Mouse (Mus musculus): ENCODE data around the gene Flnb. TPM values are rescaled to one million over a fixed set of nuclear protein-coding genes. Genes with fewer than 3 reads are reported as not detected.

Flnb gene
- polyA plus RNA-seq, 1 experiment from 2014 or later: 7.0 TPM

DNA sequence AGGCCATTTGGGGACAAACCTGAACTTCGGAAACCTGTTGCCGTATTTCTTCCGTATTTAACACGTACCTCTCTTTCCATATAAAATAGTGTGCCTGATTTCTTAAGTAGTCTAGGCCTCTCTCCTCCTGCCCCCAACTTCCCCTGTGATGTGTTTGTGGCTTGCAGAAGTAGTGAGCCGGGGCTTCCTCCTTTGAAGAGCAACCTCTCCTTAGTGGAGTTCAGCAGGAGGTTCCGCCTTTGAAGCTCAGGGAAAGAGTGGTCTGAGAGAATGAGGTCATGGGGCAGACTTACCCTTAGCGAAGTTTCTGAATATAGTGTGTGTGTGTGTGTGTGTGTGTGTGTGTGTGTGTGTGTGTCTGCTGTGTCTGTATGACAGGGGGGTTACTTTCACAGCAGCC lies 96.1 kb downstream of the Flnb start:
- 63% methylated on average over 7 of the region's 7 CpGs for WGBS

DNA sequence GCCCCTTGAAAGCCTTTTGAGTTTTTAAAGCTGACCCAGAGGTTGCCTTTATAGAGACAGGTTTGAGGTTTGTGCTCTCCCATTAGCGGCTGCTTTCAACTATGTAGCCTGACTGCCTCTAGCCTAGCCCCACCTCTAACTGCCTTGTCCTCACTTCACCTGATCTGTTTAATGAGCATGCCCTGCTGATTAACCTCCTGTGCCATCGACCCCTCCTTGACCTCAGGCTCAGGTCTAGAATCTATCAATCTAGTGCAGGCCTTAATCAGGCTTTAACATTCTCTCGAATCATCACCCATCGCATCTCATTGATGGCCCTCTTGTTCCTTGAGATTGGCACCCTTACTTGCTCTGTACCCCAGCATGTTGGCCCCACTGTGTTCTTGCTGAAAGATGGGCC lies 96.7 kb downstream of the Flnb start:
- H3K4me2 ChIP-seq (ENCODE audit: low read depth, low read length): no peak overlapping the region
- no peak for ATAC-seq (ENCODE audit: low read depth)
- no peak overlapping the region for H3K4me3 ChIP-seq (ENCODE audit: low read depth, low read length)
- H3K27me3 ChIP-seq (ENCODE audit: control insufficient read depth, insufficient read depth, low read length): no peaks in the 10 kb centered on the region
- H3K36me3 ChIP-seq (ENCODE audit: control insufficient read depth, insufficient read depth, low read length): peaks cover 37% of the 10 kb centered on the region
- no peaks in the 10 kb centered on the region for H3K9me3 ChIP-seq (ENCODE audit: control insufficient read depth, low read length)
- no peak overlapping the region for H3K9ac ChIP-seq (replicated peaks; ENCODE audit: low read depth, low read length)
- H3K27ac ChIP-seq (ENCODE audit: low read depth, low read length): no peak overlapping the region
- WGBS: 76% methylated on average over 4 of the region's 4 CpGs
- no peaks in the 10 kb centered on the region for H3K4me1 ChIP-seq (ENCODE audit: control insufficient read depth, insufficient read depth, low read length)

More for the DNA sequence above, 96.1 kb downstream of the Flnb start:
- Histone ChIP-seq H3K4me3 (ENCODE audit: low read depth, low read length) (no peak overlapping the region), H3K4me1 (ENCODE audit: control insufficient read depth, insufficient read depth, low read length) (no peaks in the 10 kb centered on the region), H3K27ac (ENCODE audit: low read depth, low read length) (no peak overlapping the region), H3K36me3 (ENCODE audit: control insufficient read depth, insufficient read depth, low read length) (peaks cover 32% of the 10 kb centered on the region), H3K9ac (replicated peaks; ENCODE audit: low read depth, low read length) (no peak overlapping the region), H3K9me3 (ENCODE audit: control insufficient read depth, low read length) (no peaks in the 10 kb centered on the region), H3K4me2 (ENCODE audit: low read depth, low read length) (no peak overlapping the region), H3K27me3 (ENCODE audit: control insufficient read depth, insufficient read depth, low read length) (no peaks in the 10 kb centered on the region)
- no peak for ATAC-seq (ENCODE audit: low read depth)

DNA sequence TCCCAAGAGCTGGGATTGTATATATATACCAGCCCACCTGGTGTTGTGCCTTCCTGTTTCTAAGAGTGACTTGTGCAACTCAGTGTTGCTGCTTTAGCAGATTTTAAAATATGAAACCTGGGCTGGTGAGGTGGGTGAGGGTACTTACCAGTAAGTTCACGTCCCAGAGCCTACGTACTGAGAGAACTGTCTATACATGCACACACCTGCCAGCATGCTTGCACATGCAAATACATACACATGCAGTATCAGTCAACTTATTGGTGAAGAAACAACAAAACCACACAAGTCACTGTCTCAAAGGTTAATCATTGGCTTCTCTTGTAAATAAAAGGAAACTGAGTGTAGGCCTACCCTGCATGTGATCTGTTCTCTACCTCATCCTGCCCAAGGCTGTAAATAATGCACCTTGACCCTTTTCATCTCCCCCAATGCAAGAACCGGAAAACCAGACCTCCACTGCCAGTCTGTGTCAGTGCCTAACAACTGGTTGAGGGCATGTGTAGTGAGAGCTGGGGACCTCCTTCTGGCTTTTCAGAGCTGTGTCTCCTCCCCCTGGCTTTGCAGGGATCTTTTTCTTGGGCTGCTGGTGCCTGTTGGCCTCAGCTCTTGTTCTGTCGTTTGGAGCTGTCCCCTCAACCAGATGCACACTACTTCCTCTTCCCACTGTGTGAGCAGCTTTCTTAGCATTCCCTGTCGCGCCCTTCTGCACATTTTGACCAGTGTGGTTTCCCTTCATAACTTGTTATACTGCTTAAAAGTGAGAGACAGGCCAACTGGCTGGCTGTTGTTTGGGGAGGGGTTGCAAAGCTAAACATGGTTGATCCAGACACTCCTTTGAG lies 100.6 kb downstream of the Flnb start:
- peaks cover 46% of the 10 kb centered on the region for H3K36me3 ChIP-seq (ENCODE audit: control insufficient read depth, insufficient read depth, low read length)
- H3K9ac ChIP-seq (replicated peaks; ENCODE audit: low read depth, low read length): no peak overlapping the region
- H3K4me2 ChIP-seq (ENCODE audit: low read depth, low read length): no peak overlapping the region
- no peaks in the 10 kb centered on the region for H3K4me1 ChIP-seq (ENCODE audit: control insufficient read depth, insufficient read depth, low read length)
- WGBS: 83% methylated on average over 6 of the region's 6 CpGs
- no peak overlapping the region for H3K27ac ChIP-seq (ENCODE audit: low read depth, low read length)
- no peaks in the 10 kb centered on the region for H3K9me3 ChIP-seq (ENCODE audit: control insufficient read depth, low read length)
- ATAC-seq (ENCODE audit: low read depth): no peak
- H3K4me3 ChIP-seq (ENCODE audit: low read depth, low read length): no peak overlapping the region
- no peaks in the 10 kb centered on the region for H3K27me3 ChIP-seq (ENCODE audit: control insufficient read depth, insufficient read depth, low read length)

DNA sequence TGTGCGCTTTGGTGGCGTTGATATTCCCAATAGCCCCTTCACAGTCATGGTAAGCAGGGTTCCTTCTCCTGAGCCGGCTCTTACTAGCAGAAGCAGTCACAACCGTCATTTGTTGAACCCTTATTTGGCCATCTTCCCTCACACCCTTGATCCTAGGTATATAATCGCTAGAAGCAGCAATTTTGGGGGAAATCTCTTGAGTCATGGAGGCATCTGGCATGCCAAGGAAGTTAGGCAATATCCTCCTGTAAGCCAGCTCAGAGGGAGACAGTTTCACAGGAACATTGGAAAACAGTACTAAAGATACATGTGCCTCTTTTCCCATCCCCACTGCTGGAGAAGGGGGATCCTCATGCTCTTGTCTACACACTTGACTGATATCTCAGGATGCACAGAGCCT lies 101.6 kb downstream of the Flnb start:
- ATAC-seq (ENCODE audit: low read depth): no peak
- peaks cover 51% of the 10 kb centered on the region for H3K36me3 ChIP-seq (ENCODE audit: control insufficient read depth, insufficient read depth, low read length)
- H3K4me2 ChIP-seq (ENCODE audit: low read depth, low read length): no peak overlapping the region
- H3K27ac ChIP-seq (ENCODE audit: low read depth, low read length): no peak overlapping the region
- no peak overlapping the region for H3K4me3 ChIP-seq (ENCODE audit: low read depth, low read length)
- no peaks in the 10 kb centered on the region for H3K9me3 ChIP-seq (ENCODE audit: control insufficient read depth, low read length)
- H3K4me1 ChIP-seq (ENCODE audit: control insufficient read depth, insufficient read depth, low read length): no peaks in the 10 kb centered on the region
- H3K9ac ChIP-seq (replicated peaks; ENCODE audit: low read depth, low read length): no peak overlapping the region
- no peaks in the 10 kb centered on the region for H3K27me3 ChIP-seq (ENCODE audit: control insufficient read depth, insufficient read depth, low read length)
- WGBS: 96% methylated on average over 5 of the region's 5 CpGs

DNA sequence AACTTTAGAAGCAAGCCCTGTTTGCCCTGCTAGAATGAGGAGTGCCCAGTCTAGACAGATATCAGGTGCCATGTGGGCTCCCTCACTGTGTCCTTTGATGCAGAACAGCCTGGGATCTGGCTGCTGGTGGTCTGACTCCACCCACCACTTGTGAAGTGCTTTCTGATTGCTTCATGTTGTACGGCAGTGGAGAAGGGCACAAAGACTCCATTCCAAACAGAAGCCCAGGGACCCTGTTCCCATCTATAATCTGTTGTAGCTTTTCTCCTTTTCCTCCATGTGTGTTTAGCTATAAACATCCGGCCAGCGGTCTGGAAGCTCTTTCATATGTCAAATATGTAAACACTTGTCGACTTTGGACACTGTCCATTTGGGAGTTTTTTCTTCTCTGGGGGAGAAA lies 102.2 kb downstream of the Flnb start:
- no peak overlapping the region for H3K4me3 ChIP-seq (ENCODE audit: low read depth, low read length)
- no peaks in the 10 kb centered on the region for H3K27me3 ChIP-seq (ENCODE audit: control insufficient read depth, insufficient read depth, low read length)
- ATAC-seq (ENCODE audit: low read depth): no peak
- 76% methylated on average over 4 of the region's 4 CpGs for WGBS
- no peak overlapping the region for H3K4me2 ChIP-seq (ENCODE audit: low read depth, low read length)
- peaks cover 52% of the 10 kb centered on the region for H3K36me3 ChIP-seq (ENCODE audit: control insufficient read depth, insufficient read depth, low read length)
- H3K4me1 ChIP-seq (ENCODE audit: control insufficient read depth, insufficient read depth, low read length): no peaks in the 10 kb centered on the region
- H3K9me3 ChIP-seq (ENCODE audit: control insufficient read depth, low read length): no peaks in the 10 kb centered on the region
- H3K9ac ChIP-seq (replicated peaks; ENCODE audit: low read depth, low read length): no peak overlapping the region
- H3K27ac ChIP-seq (ENCODE audit: low read depth, low read length): no peak overlapping the region

DNA sequence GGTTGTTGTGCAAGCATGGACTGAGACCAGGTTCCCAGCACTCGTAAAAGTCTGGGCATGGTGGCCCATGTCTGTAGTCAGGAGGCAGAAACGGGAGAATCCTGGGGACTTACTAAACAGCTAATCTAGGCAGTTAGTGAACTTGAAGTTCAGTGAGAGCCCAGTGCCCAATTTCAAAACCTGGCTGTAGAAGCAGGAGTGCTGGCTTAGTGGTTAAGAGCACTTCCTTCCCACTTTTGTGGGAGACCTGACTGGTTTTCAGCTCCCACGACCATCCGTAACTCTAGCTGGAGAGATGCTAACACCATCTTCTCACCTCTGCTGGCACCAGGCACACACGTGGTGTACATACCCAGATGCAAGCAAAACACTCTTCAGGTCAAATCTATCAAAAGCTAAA lies 103.7 kb downstream of the Flnb start:
- Histone ChIP-seq H3K9ac (replicated peaks; ENCODE audit: low read depth, low read length) (no peak overlapping the region), H3K4me1 (ENCODE audit: control insufficient read depth, insufficient read depth, low read length) (no peaks in the 10 kb centered on the region), H3K36me3 (ENCODE audit: control insufficient read depth, insufficient read depth, low read length) (peaks cover 52% of the 10 kb centered on the region), H3K4me2 (ENCODE audit: low read depth, low read length) (no peak overlapping the region), H3K27me3 (ENCODE audit: control insufficient read depth, insufficient read depth, low read length) (no peaks in the 10 kb centered on the region), H3K4me3 (ENCODE audit: low read depth, low read length) (no peak overlapping the region), H3K27ac (ENCODE audit: low read depth, low read length) (no peak overlapping the region), H3K9me3 (ENCODE audit: control insufficient read depth, low read length) (no peaks in the 10 kb centered on the region)
- ATAC-seq (ENCODE audit: low read depth): no peak
- 92% methylated on average over 5 of the region's 5 CpGs for WGBS

DNA sequence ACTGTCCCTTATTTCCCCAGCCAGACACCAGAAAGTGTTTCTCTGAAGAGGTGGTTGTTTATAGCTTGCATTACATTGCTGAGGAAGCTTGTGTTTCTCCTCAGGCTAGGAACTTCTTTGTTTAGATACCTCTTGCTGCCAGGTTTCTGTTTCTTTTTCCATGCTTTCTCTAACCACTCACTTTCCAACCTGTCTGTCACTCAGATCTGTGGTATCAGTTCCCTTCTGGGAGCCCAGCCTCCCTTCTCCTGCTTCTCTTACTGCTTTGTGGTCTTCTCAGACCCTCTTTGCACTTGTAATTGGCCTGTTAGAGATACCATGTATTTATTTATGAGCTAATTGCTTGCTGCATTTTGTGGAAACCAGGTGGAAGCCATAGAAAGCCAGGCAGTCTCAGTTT lies 105.9 kb downstream of the Flnb start:
- H3K9me3 ChIP-seq (ENCODE audit: control insufficient read depth, low read length): no peaks in the 10 kb centered on the region

DNA sequence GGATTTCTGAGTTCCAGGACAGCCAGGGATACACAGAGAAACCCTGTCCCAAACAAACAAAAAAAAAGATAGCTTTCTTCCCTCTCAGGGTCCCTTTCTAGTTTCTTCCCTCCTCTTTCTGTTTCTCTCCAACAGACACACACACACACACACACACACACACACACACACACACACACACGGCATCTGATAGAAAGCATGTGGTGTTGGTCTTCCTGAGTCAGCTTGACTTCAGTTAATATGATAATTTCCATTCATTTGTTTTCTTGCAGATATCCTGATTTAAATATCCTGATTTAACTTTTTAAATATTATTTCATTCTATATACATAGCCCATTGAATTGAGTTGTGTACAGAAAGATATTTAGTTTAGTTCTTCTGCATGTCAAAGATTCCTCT lies 110.6 kb downstream of the Flnb start:
- Histone ChIP-seq H3K4me3 (ENCODE audit: low read depth, low read length) (no peak overlapping the region), H3K4me2 (ENCODE audit: low read depth, low read length) (no peak overlapping the region), H3K27me3 (ENCODE audit: control insufficient read depth, insufficient read depth, low read length) (no peaks in the 10 kb centered on the region), H3K36me3 (ENCODE audit: control insufficient read depth, insufficient read depth, low read length) (peaks cover 50% of the 10 kb centered on the region), H3K27ac (ENCODE audit: low read depth, low read length) (no peak overlapping the region), H3K9ac (replicated peaks; ENCODE audit: low read depth, low read length) (no peak overlapping the region), H3K4me1 (ENCODE audit: control insufficient read depth, insufficient read depth, low read length) (no peaks in the 10 kb centered on the region), H3K9me3 (ENCODE audit: control insufficient read depth, low read length) (no peaks in the 10 kb centered on the region)
- ATAC-seq (ENCODE audit: low read depth): no peak
- WGBS: 95% methylated on average over 1 of the region's 1 CpGs

More for the DNA sequence above, 105.9 kb downstream of the Flnb start:
- Histone ChIP-seq H3K27ac (ENCODE audit: low read depth, low read length) (no peak overlapping the region), H3K27me3 (ENCODE audit: control insufficient read depth, insufficient read depth, low read length) (no peaks in the 10 kb centered on the region), H3K4me3 (ENCODE audit: low read depth, low read length) (no peak overlapping the region), H3K9ac (replicated peaks; ENCODE audit: low read depth, low read length) (no peak overlapping the region), H3K4me1 (ENCODE audit: control insufficient read depth, insufficient read depth, low read length) (no peaks in the 10 kb centered on the region), H3K4me2 (ENCODE audit: low read depth, low read length) (no peak overlapping the region), H3K36me3 (ENCODE audit: control insufficient read depth, insufficient read depth, low read length) (peaks cover 45% of the 10 kb centered on the region)
- ATAC-seq (ENCODE audit: low read depth): no peak

DNA sequence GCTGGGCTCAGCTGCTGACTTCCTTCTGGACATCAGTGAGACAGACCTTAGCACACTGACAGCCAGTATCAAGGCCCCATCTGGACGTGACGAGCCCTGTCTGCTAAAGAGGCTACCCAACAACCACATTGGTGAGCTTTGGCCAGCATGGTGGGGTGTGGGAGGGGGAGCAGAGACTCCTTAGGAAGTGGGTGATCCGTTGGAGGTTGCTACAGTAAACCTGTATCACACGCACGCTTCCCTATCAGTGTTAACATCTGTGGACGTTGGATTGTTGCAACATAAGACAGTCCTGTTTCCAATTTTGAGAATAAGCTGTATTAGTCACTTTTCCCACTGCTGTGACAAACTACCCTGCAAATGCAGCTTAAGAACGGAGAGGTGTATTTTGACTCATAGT lies 111.3 kb downstream of the Flnb start:
- Histone ChIP-seq H3K4me2 (ENCODE audit: low read depth, low read length) (no peak overlapping the region), H3K27me3 (ENCODE audit: control insufficient read depth, insufficient read depth, low read length) (no peaks in the 10 kb centered on the region), H3K36me3 (ENCODE audit: control insufficient read depth, insufficient read depth, low read length) (peaks cover 46% of the 10 kb centered on the region), H3K4me1 (ENCODE audit: control insufficient read depth, insufficient read depth, low read length) (no peaks in the 10 kb centered on the region), H3K4me3 (ENCODE audit: low read depth, low read length) (no peak overlapping the region), H3K27ac (ENCODE audit: low read depth, low read length) (no peak overlapping the region), H3K9me3 (ENCODE audit: control insufficient read depth, low read length) (no peaks in the 10 kb centered on the region), H3K9ac (replicated peaks; ENCODE audit: low read depth, low read length) (no peak overlapping the region)
- 91% methylated on average over 7 of the region's 7 CpGs for WGBS
- no peak for ATAC-seq (ENCODE audit: low read depth)

Measured in neural tube, embryonic 14.5 days (tissue).